Mouse (Mus musculus): Measurements from ENCODE around the gene Olfr209.
"Not testable (repeated sequence)": the region's sequence is repeated elsewhere in the genome, so short reads cannot be mapped to it uniquely, and the experiment has no call there.

GRCm38 (mm10) chr16:59323262-59323661 lies 40.5 kb downstream of the Olfr209 start:
- TF ChIP-seq POLR2A (IDR thresholded peaks at IDR 0.05; ENCODE audit: low read depth, low read length); CTCF (IDR thresholded peaks at IDR 0.05; ENCODE audit: borderline replicate concordance, insufficient read depth, low read length): not testable (repeated sequence)

All from embryonic fibroblast, embryonic 13.5 days (primary cell).